Mouse (Mus musculus): ENCODE measurements around the gene Ptprn2. TPM values are rescaled to one million over a fixed set of nuclear protein-coding genes. Genes with fewer than 3 reads are reported as not detected.

Ptprn2 gene
- polyA plus RNA-seq, 1 experiment: not detected

- no peak for TF ChIP-seq GATA1 (IDR thresholded peaks at IDR 0.05; ENCODE audit: low read length)
Measured at GRCm38 (mm10) chr12:116599537-116599936, 114.0 kb downstream of the Ptprn2 start.

GRCm38 (mm10) chr12:116600054-116600453, 114.5 kb downstream of the Ptprn2 start:
- TF ChIP-seq GATA1 (IDR thresholded peaks at IDR 0.05; ENCODE audit: low read length): no peak

DNA sequence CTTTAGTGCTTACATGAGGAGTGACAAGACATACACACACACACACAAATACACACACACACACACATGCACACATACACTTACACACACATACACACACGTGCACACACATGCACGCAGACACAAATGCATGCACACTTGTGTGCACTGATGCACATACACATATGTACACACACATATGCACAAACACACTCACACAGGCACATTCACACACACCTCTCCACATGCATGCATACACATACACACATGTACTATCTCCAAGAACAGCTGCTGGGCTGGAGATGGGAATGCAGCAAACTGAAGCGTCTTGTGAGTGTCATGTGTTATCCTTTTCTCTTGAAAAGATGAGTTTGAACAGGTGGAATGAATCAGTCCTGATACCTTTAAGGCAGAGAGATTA, 115.9 kb downstream of the Ptprn2 start:
- no peak for TF ChIP-seq GATA1 (IDR thresholded peaks at IDR 0.05; ENCODE audit: low read length)

DNA sequence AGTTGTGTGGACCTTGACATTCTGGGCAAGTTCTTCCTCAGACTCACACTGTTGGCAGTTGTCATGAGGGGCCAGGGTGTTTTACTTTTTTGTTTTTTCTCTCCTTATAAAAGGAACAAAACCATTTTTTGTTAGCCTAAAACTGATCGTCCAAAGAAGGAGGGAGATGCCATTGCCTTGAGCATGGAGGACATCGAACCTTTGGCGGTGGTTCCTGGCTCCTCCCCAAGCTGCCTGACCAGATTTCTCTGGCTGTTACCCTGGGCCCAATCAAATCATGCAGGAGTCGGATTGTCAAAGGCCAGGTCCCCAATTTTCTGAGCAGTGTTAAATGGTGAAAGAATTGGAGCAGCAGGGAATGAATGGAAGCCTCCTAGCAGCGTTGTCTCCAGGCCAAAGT, 116.4 kb downstream of the Ptprn2 start:
- TF ChIP-seq GATA1 (IDR thresholded peaks at IDR 0.05; ENCODE audit: low read length): no peak

- TF ChIP-seq GATA1 (IDR thresholded peaks at IDR 0.05; ENCODE audit: low read length): no peak
Measured at GRCm38 (mm10) chr12:116608598-116608997, 123.1 kb downstream of the Ptprn2 start.

DNA sequence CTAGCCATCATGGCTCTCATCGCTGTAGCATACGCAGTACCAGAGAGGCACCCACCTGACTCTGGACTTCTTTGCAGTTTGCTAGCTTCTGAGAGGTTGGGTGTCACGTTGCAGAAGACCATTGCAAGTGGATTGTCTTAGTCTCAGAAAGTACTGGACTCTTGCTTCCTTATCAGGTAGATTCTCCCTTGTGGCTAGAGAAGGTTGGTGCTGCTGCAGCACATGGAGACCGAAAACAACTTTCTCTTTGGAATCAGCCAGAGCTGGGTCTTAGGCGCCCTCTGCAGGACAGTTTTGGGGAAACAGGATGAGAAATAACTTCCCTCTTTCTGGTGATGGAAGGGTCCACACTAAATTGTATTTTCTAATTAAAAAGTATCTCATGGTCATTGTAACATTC, 134.3 kb downstream of the Ptprn2 start:
- no peak for TF ChIP-seq GATA1 (IDR thresholded peaks at IDR 0.05; ENCODE audit: low read length)

GRCm38 (mm10) chr12:116620299-116620698, 134.8 kb downstream of the Ptprn2 start:
- no peak for TF ChIP-seq GATA1 (IDR thresholded peaks at IDR 0.05; ENCODE audit: low read length)

- no peak for TF ChIP-seq GATA1 (IDR thresholded peaks at IDR 0.05; ENCODE audit: low read length)
Measured at GRCm38 (mm10) chr12:116621325-116622040, 136.0 kb downstream of the Ptprn2 start.

- no peak for TF ChIP-seq GATA1 (IDR thresholded peaks at IDR 0.05; ENCODE audit: low read length)
Measured at GRCm38 (mm10) chr12:116622665-116623387, 137.3 kb downstream of the Ptprn2 start.

DNA sequence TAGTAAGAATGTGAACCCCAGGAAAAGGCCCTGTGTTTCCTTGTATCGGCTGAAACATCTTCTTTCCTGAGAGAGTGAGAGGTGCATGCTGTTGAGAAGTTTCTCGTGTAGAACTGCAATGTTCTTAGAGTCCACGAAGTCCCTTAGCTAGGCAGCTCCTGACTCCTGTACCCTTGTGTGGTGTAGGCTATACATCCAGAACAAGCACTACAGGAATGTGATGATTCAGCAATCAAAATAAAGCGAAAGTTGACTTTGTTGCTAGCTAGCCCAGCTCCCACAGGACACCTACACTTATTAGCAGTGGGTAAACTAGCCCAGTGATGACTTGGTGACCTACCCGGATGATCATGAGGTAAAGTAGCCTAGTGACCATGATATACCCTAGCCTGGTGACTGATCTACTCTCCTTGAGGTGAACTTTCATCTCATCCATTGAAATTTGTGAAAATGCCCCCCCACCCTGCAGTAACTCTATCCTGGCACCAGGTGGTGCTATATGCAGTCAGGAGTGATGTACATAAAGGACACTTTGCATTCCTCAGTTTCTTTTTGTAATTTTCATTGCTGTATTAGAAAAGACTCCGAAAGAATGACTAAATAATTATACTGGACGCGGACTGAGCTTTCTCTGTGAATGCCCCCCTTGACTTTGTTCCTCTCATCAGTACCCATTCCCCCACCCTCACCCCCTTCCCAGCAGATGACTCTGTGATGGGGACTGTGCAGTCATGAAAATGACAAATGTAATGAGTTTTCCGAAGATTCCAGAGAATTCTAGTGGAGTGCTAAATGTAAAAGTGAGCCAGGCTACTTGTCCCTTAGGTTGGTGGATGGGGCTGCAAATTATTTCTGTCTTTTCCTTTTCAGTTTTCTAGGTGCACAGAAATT, 140.1 kb downstream of the Ptprn2 start:
- TF ChIP-seq GATA1 (IDR thresholded peaks at IDR 0.05; ENCODE audit: low read length): no peak

GRCm38 (mm10) chr12:116628992-116629391, 143.5 kb downstream of the Ptprn2 start:
- no peak for TF ChIP-seq GATA1 (IDR thresholded peaks at IDR 0.05; ENCODE audit: low read length)

GRCm38 (mm10) chr12:116637498-116637897, 152.0 kb downstream of the Ptprn2 start:
- no peak for TF ChIP-seq GATA1 (IDR thresholded peaks at IDR 0.05; ENCODE audit: low read length)

- TF ChIP-seq GATA1 (IDR thresholded peaks at IDR 0.05; ENCODE audit: low read length): no peak
Measured at GRCm38 (mm10) chr12:116640871-116641270, 155.4 kb downstream of the Ptprn2 start.

- no peak for TF ChIP-seq GATA1 (IDR thresholded peaks at IDR 0.05; ENCODE audit: low read length)
Measured at GRCm38 (mm10) chr12:116641339-116642190, 156.0 kb downstream of the Ptprn2 start.

- TF ChIP-seq GATA1 (IDR thresholded peaks at IDR 0.05; ENCODE audit: low read length): no peak
Measured at GRCm38 (mm10) chr12:116642191-116642549, 156.7 kb downstream of the Ptprn2 start.
